Mouse (Mus musculus) intestine, embryonic 15.5 days (tissue): Measurements from ENCODE around the gene 6030468B19Rik. TPM values are rescaled to one million over a fixed set of nuclear protein-coding genes. Genes with fewer than 3 reads are reported as not detected.

Experiments used
- ATAC-seq: fragments of 200-750 bp; cut with Nextera tagmentation; 2 replicates; pipeline ENCODE4 v1.8.0; 2017; ENCODE audit warnings: moderate TSS enrichment, moderate library complexity
- H3K27ac ChIP-seq: fragments of 300-500 bp; sonication (generic); 2 replicates; pipeline ENCODE4 v1.5.1; 2015; ENCODE audit warnings: mild to moderate bottlenecking, inconsistent platforms
- H3K27me3 ChIP-seq: fragments of 300-500 bp; sonication (generic); replicated peaks from 2 replicates; pipeline ENCODE4 v1.6.1; 2015; ENCODE audit warnings: inconsistent platforms
- H3K36me3 ChIP-seq: fragments of 300-500 bp; sonication (generic); 2 replicates; pipeline ENCODE4 v1.6.1; 2015; ENCODE audit warnings: inconsistent platforms
- H3K4me1 ChIP-seq: fragments of 300-500 bp; sonication (generic); replicated peaks from 2 replicates; pipeline ENCODE4 v1.6.1; 2015; ENCODE audit warnings: inconsistent platforms
- H3K4me2 ChIP-seq: fragments of 300-500 bp; sonication (generic); replicated peaks from 2 replicates; pipeline ENCODE4 v1.6.1; 2015; ENCODE audit warnings: mild to moderate bottlenecking, inconsistent platforms
- H3K4me3 ChIP-seq: fragments of 300-500 bp; sonication (generic); replicated peaks from 2 replicates; pipeline ENCODE4 v1.5.1; 2015; ENCODE audit warnings: inconsistent platforms
- H3K9ac ChIP-seq: fragments of 300-500 bp; sonication (generic); 2 replicates; pipeline ENCODE4 v1.6.1; 2015; ENCODE audit warnings: inconsistent platforms
- H3K9me3 ChIP-seq: fragments of 300-500 bp; sonication (generic); 2 replicates; pipeline ENCODE4 v1.6.1; 2016; ENCODE audit warnings: inconsistent platforms
- WGBS: fragments of 180-500 bp; shearing (Covaris S2); methylation state at CpG from one replicate; pipeline ENCODE4 v1.1.7; 2015; 5-methylcytosine and 5-hydroxymethylcytosine counted together
- polyA plus RNA-seq: library from polyadenylated mRNA; unstranded; fragments of >200 nt; fragmentation: Nextera tagmentation; extraction: Ambion mirVana; gene quantifications from 2 replicates; pipeline ENCODE4 v1.2.1, GENCODE M21; 2015

Gene 6030468B19Rik
- polyA plus RNA-seq, 1 experiment from 2014 or later, result 1.1 TPM

GRCm38 (mm10) chr11:117838572-117838971 is 41.1 kb downstream of the 6030468B19Rik start:
- peak overlapping the region; percentile 77 for H3K27ac ChIP-seq
- peak; percentile 89 for ATAC-seq
- WGBS, result 48% methylated on average over 2 of the region's 2 CpGs

DNA sequence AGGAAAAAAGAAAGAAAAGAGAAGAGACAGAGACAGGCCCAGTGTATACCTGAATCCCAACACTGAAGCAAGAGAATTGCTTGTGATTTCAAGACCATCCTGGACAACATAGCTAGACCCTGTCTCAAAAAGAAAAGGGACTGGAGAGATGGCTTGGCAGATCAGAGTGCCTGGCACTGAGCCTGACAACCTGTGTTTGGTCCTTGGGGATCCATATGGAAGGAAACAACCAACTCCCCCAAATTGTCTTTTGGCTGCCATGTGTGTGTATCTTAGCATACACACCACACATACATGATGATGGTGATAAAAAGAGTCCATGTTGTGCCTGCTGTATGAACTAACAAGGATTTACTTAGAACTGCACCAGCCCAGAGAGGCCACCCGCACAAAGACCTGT is 41.6 kb downstream of the 6030468B19Rik start:
- no peak overlapping the region for H3K9ac ChIP-seq
- H3K4me3 ChIP-seq, result no peak overlapping the region
- no peak overlapping the region for H3K4me2 ChIP-seq
- no peaks in the 10 kb centered on the region for H3K36me3 ChIP-seq
- ATAC-seq, result no peak; the same call in 1 of the 2 replicates
- 74% methylated on average over 1 of the region's 1 CpGs for WGBS
- H3K27me3 ChIP-seq, result no peaks in the 10 kb centered on the region
- no peaks in the 10 kb centered on the region for H3K9me3 ChIP-seq
- H3K4me1 ChIP-seq, result peaks cover 22% of the 10 kb centered on the region
- peak overlapping the region; percentile 77 for H3K27ac ChIP-seq

More at GRCm38 (mm10) chr11:117838572-117838971, 41.1 kb downstream of the 6030468B19Rik start:
- Histone ChIP-seq H3K27me3 (no peaks in the 10 kb centered on the region), H3K36me3 (no peaks in the 10 kb centered on the region), H3K4me1 (peaks cover 22% of the 10 kb centered on the region), H3K9ac (no peak overlapping the region), H3K9me3 (no peaks in the 10 kb centered on the region), H3K4me2 (no peak overlapping the region), H3K4me3 (no peak overlapping the region)

GRCm38 (mm10) chr11:117840910-117841309 is 43.5 kb downstream of the 6030468B19Rik start:
- Histone ChIP-seq H3K36me3 (no peaks in the 10 kb centered on the region), H3K27me3 (no peaks in the 10 kb centered on the region), H3K4me2 (no peak overlapping the region), H3K4me3 (no peak overlapping the region), H3K9me3 (no peaks in the 10 kb centered on the region), H3K27ac (no peak overlapping the region), H3K4me1 (peaks cover 14% of the 10 kb centered on the region; the same call in 1 of the 2 replicates), H3K9ac (no peak overlapping the region)
- ATAC-seq, result no peak
- 38% methylated on average over 1 of the region's 1 CpGs for WGBS

DNA sequence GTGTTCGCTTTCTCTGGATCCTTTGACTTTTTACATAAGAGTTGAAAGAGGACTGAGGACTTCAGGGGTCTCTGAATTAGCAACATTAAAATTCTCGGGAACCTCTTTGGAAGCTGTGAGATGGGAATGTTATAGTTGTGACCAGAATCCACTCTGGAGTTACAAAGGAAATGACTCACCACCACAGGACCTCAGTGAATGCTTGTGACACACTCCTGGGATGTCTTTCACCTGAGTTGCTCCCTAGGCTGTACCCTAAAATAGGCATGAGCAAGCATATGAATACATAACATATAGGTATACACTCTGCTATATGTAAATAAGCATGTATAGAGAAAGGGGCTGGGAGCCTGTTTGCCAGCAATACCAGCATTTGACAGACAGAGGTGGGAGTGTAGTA is 46.0 kb downstream of the 6030468B19Rik start:
- no peak overlapping the region for H3K4me3 ChIP-seq
- H3K27ac ChIP-seq, result no peak overlapping the region
- no peaks in the 10 kb centered on the region for H3K27me3 ChIP-seq
- no peaks in the 10 kb centered on the region for H3K36me3 ChIP-seq
- H3K4me2 ChIP-seq, result no peak overlapping the region
- WGBS, result 91% methylated on average over 2 of the region's 2 CpGs
- H3K9ac ChIP-seq, result no peak overlapping the region
- ATAC-seq, result no peak
- peaks cover 20% of the 10 kb centered on the region for H3K4me1 ChIP-seq
- H3K9me3 ChIP-seq, result no peaks in the 10 kb centered on the region

GRCm38 (mm10) chr11:117844997-117845396 is 47.5 kb downstream of the 6030468B19Rik start:
- Histone ChIP-seq H3K4me3 (no peak overlapping the region), H3K4me2 (no peak overlapping the region), H3K27ac (no peak overlapping the region), H3K9ac (no peak overlapping the region), H3K4me1 (peaks cover 18% of the 10 kb centered on the region), H3K36me3 (no peaks in the 10 kb centered on the region), H3K27me3 (no peaks in the 10 kb centered on the region), H3K9me3 (no peaks in the 10 kb centered on the region)
- 65% methylated on average over 2 of the region's 2 CpGs for WGBS
- ATAC-seq, result no peak

- H3K9ac ChIP-seq, result no peak overlapping the region
- H3K4me1 ChIP-seq, result peaks cover 23% of the 10 kb centered on the region
- no peaks in the 10 kb centered on the region for H3K9me3 ChIP-seq
- H3K27me3 ChIP-seq, result no peaks in the 10 kb centered on the region
- H3K4me2 ChIP-seq, result no peak overlapping the region
- no peak overlapping the region for H3K4me3 ChIP-seq
- ATAC-seq, result no peak
- no peak overlapping the region for H3K27ac ChIP-seq
- H3K36me3 ChIP-seq, result no peaks in the 10 kb centered on the region
- 80% methylated on average over 2 of the region's 2 CpGs for WGBS
Observed at GRCm38 (mm10) chr11:117845651-117846050, 48.2 kb downstream of the 6030468B19Rik start.

- no peak overlapping the region; the same call in 1 of the 2 replicates for H3K27ac ChIP-seq
- ATAC-seq, result peak; percentile 70
- H3K9ac ChIP-seq, result no peak overlapping the region
- peaks cover 23% of the 10 kb centered on the region for H3K4me1 ChIP-seq
- H3K4me3 ChIP-seq, result no peak overlapping the region
- no peaks in the 10 kb centered on the region for H3K27me3 ChIP-seq
- no peaks in the 10 kb centered on the region for H3K9me3 ChIP-seq
- H3K4me2 ChIP-seq, result no peak overlapping the region
- peaks cover 1% of the 10 kb centered on the region; the same call in 1 of the 2 replicates for H3K36me3 ChIP-seq
- 45% methylated on average over 5 of the region's 5 CpGs for WGBS
Observed at GRCm38 (mm10) chr11:117846640-117847039, 49.2 kb downstream of the 6030468B19Rik start.

DNA sequence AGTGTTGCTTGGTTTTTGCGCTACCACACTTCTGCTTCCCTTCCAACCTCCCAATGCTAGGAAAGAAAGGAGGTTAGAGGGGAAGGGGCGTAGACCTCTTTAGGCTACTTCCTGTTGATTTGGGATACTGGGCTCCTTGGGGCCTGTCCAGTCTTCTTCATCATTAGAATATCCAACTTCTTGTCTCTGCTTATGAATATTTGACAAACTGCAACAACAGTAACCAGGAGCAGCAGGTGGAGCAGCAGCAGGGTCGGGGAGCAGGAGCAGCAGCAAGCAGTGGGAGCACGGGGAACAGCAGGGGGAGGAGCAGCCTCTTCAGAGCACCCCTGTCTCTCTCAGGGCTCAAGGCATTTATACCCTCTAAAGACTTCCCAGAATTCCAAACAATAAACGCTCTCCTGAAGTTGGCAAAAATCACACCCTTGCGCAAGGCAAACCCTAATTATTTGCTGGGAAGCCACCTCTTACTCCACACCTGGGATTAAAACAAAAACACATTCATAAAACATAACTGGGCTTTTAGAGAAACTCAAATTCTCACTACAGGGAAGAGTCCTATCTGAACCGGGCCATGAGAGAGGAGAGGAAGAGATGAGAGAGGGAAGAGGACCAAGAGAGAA is 50.2 kb downstream of the 6030468B19Rik start:
- Histone ChIP-seq H3K9ac (peak overlapping the region; percentile 81), H3K36me3 (peaks cover 5% of the 10 kb centered on the region), H3K27me3 (no peaks in the 10 kb centered on the region), H3K9me3 (no peaks in the 10 kb centered on the region), H3K4me1 (peaks cover 23% of the 10 kb centered on the region), H3K27ac (peak overlapping the region; percentile 99), H3K4me3 (peak overlapping the region; percentile 69), H3K4me2 (peak overlapping the region; percentile 85)
- ATAC-seq, result no peak
- WGBS, result 69% methylated on average over 7 of the region's 7 CpGs

GRCm38 (mm10) chr11:117848271-117848984 is 51.0 kb downstream of the 6030468B19Rik start:
- 4% methylated on average over 19 of the region's 19 CpGs for WGBS
- peaks cover 23% of the 10 kb centered on the region for H3K4me1 ChIP-seq
- no peaks in the 10 kb centered on the region for H3K27me3 ChIP-seq
- peak overlapping the region; percentile 81 for H3K9ac ChIP-seq
- H3K36me3 ChIP-seq, result peaks cover 12% of the 10 kb centered on the region
- peak overlapping the region; percentile 69 for H3K4me3 ChIP-seq
- H3K9me3 ChIP-seq, result no peaks in the 10 kb centered on the region
- ATAC-seq, result peak; percentile 70
- H3K4me2 ChIP-seq, result peak overlapping the region; percentile 85
- H3K27ac ChIP-seq, result peak overlapping the region; percentile 99

- Histone ChIP-seq H3K27ac (peak within 1 kb of the TSS; percentile 99), H3K9me3 (no peaks in the 10 kb centered on the region), H3K4me1 (peaks cover 23% of the 10 kb centered on the region), H3K4me2 (peak within 1 kb of the TSS; percentile 85), H3K27me3 (no peaks in the 10 kb centered on the region), H3K4me3 (peak within 1 kb of the TSS; percentile 69), H3K9ac (peak within 1 kb of the TSS; percentile 81), H3K36me3 (peaks cover 17% of the 10 kb centered on the region)
- peak; percentile 94 for ATAC-seq
- under 1% methylated on average over 51 of the region's 51 CpGs for WGBS
Observed at GRCm38 (mm10) chr11:117848985-117849671, 51.7 kb downstream of the 6030468B19Rik start, which contains the start of gene Birc5. Birc5 (plus strand) TSS chr11:117849251.

GRCm38 (mm10) chr11:117852875-117853274 is 55.4 kb downstream of the 6030468B19Rik start:
- H3K36me3 ChIP-seq, result peaks cover 40% of the 10 kb centered on the region
- H3K4me2 ChIP-seq, result no peak overlapping the region
- no peak overlapping the region for H3K4me3 ChIP-seq
- no peaks in the 10 kb centered on the region for H3K27me3 ChIP-seq
- no peak for ATAC-seq
- WGBS, result 67% methylated on average over 3 of the region's 3 CpGs
- peaks cover 13% of the 10 kb centered on the region for H3K4me1 ChIP-seq
- no peak overlapping the region for H3K9ac ChIP-seq
- no peak overlapping the region for H3K27ac ChIP-seq
- H3K9me3 ChIP-seq, result no peaks in the 10 kb centered on the region

DNA sequence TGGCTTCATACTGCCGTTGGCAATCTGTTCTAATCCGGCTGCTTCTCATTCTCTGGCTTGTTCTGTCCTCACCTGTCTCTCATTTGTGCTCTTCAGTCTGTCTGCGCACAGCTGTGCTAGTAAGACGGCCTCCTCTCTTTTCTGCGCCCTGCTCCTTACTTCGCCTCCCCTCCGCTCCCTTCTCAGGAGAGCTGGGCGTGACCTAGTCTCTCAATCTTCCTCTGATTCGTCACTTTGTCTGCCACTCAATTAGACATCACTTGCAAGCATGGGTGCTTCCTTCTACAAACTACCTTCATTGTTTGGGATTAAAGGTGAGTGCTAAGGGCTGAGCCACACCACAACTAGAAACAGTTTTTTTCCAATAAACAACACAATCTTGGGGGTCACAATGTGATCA is 56.8 kb downstream of the 6030468B19Rik start:
- Histone ChIP-seq H3K4me2 (no peak overlapping the region), H3K4me1 (peaks cover 8% of the 10 kb centered on the region), H3K9ac (no peak overlapping the region), H3K27ac (no peak overlapping the region), H3K4me3 (no peak overlapping the region), H3K9me3 (no peaks in the 10 kb centered on the region), H3K36me3 (peaks cover 40% of the 10 kb centered on the region), H3K27me3 (no peaks in the 10 kb centered on the region)
- WGBS, result 89% methylated on average over 9 of the region's 9 CpGs
- no peak for ATAC-seq
